Mouse (Mus musculus) kidney, embryonic 14.5 days (tissue): ENCODE results near the gene Dhrs2. TPM values are rescaled to one million over a fixed set of nuclear protein-coding genes. Genes with fewer than 3 reads are reported as not detected.
A peak's percentile ranks its signal among the peaks of the same experiment; 100 is the strongest.

ENCODE experiments used
- ATAC-seq: fragments of 200-750 bp; cut with Nextera tagmentation; 2 replicates; pipeline ENCODE4 v1.8.0; 2017; ENCODE audit warnings: moderate number of reproducible peaks, mild to moderate bottlenecking, moderate TSS enrichment, moderate library complexity; ENCODE audit not compliant: low FRiP score, low TSS enrichment
- H3K27ac ChIP-seq: fragments of 300-500 bp; sonication (generic); 2 replicates; pipeline ENCODE4 v1.5.1; 2014; ENCODE audit warnings: low read depth, mild to moderate bottlenecking, low read length, moderate library complexity, mixed read lengths
- H3K27me3 ChIP-seq: fragments of 300-500 bp; sonication (generic); 2 replicates; pipeline ENCODE4 v1.6.1; 2014; ENCODE audit warnings: mild to moderate bottlenecking, low read length; ENCODE audit not compliant: control insufficient read depth, insufficient read depth
- H3K36me3 ChIP-seq: fragments of 300-500 bp; sonication (generic); 2 replicates; pipeline ENCODE4 v1.6.1; 2014; ENCODE audit warnings: low read length, mixed read lengths; ENCODE audit not compliant: control insufficient read depth, insufficient read depth
- H3K4me1 ChIP-seq: fragments of 300-500 bp; sonication (generic); 2 replicates; pipeline ENCODE4 v1.6.1; 2014; ENCODE audit warnings: low read length, mixed read lengths; ENCODE audit not compliant: control insufficient read depth, insufficient read depth
- H3K4me2 ChIP-seq: fragments of 300-500 bp; sonication (generic); replicated peaks from 2 replicates; pipeline ENCODE4 v1.6.1; 2014; ENCODE audit warnings: low read depth, mild to moderate bottlenecking, low read length
- H3K4me3 ChIP-seq: fragments of 300-500 bp; sonication (generic); 2 replicates; pipeline ENCODE4 v1.5.1; 2014; ENCODE audit warnings: mild to moderate bottlenecking, low read length
- H3K9ac ChIP-seq: fragments of 300-500 bp; sonication (generic); 2 replicates; pipeline ENCODE4 v1.6.1; 2014; ENCODE audit warnings: low read depth, mild to moderate bottlenecking, low read length, moderate library complexity
- H3K9me3 ChIP-seq: fragments of 300-500 bp; sonication (generic); 2 replicates; pipeline ENCODE4 v1.6.1; 2016; ENCODE audit warnings: low read length; ENCODE audit not compliant: control insufficient read depth
- WGBS: fragments of 180-500 bp; shearing (Covaris S2); extraction: QIAGEN DNeasy Blood & Tissue Kit; methylation state at CpG from one replicate; pipeline ENCODE4 v1.1.7; 2014; 5-methylcytosine and 5-hydroxymethylcytosine counted together
- polyA plus RNA-seq: library from polyadenylated mRNA; unstranded; fragments of >200 nt; fragmentation: Nextera tagmentation; extraction: Ambion mirVana; gene quantifications from 2 replicates; pipeline ENCODE4 v1.2.1, GENCODE M21; 2014

Dhrs2 gene
- polyA plus RNA-seq: 0.22 TPM in 1 of 2 replicates, not detected in the other

DNA sequence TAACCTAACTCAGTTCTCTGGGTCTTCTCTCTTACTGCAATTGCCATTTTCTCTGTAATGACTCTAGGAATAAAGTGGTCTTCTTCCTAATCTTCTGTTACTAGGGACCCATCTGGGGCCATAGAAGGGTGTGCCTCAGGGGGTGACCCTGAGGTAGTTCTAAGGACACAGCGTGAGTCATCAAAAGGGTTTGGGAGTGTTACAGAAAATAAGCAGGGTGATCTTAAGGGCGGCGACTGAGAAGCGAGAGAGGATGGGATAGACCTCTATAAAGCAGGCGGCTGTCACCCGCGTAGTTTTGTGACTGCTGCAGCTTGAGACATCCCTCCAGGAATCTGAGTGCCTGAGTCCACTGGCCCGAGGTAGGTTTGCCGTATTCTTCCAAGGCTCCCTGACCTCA lies at the start of gene Dhrs2:
TSS of gene Dhrs2 (plus strand) at position 301 of the 400 bp plus-strand sequence.
- H3K9ac ChIP-seq: no peak within 1 kb of the TSS
- no peaks in the 10 kb centered on the region for H3K9me3 ChIP-seq
- H3K4me1 ChIP-seq: no peaks in the 10 kb centered on the region
- no peak within 1 kb of the TSS for H3K4me3 ChIP-seq
- WGBS: 58% methylated on average over 9 of the region's 9 CpGs
- no peak within 1 kb of the TSS for H3K4me2 ChIP-seq
- H3K27me3 ChIP-seq: no peaks in the 10 kb centered on the region
- H3K36me3 ChIP-seq: no peaks in the 10 kb centered on the region
- no peak within 1 kb of the TSS for H3K27ac ChIP-seq
- no peak for ATAC-seq

DNA sequence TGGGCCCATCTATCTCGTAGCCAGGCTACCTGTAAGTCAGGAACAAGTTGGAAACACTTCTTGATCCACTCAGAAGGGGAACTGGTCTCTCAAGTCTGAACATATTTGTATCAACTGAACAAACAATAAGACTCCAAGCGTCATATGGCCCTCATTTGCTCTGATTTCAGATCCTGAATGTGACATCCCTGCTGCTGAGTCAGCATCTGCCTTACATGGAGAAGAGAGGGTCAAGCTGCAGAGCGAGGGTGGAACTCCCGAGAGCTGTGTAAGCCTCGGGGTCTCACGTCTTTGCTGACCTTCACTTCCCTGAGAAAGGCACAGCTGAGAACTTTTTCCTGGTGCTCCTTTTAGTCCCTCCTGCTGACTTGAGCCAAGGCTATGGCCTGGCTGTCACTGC lies 47.6 kb upstream of the Dhrs2 start:
- Histone ChIP-seq H3K4me1 (no peaks in the 10 kb centered on the region; the same call in 1 of the 2 replicates), H3K27ac (no peak overlapping the region), H3K9me3 (no peaks in the 10 kb centered on the region), H3K27me3 (no peaks in the 10 kb centered on the region), H3K4me2 (no peak overlapping the region), H3K36me3 (no peaks in the 10 kb centered on the region), H3K4me3 (no peak overlapping the region), H3K9ac (no peak overlapping the region)
- 67% methylated on average over 6 of the region's 6 CpGs for WGBS
- no peak for ATAC-seq

DNA sequence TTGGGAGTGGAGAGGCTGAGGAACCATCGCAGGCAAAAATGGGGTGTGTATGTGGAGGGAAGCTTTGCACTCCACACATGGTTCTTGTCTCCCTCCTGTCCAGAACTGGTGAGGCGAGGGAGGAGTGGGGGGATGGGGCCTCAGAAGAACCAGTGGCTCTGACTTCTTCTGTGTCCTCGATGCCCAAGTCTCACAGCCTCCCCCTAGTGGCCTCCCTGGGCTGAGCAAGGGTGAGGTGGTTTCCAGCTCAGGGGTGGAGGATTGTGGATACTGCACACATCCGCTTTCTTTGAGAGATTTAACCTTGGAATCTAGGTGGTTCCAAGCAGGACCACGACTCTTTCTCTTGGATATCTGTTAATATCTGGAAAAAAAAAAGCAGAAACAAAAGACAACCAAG lies 44.5 kb upstream of the Dhrs2 start:
- no peaks in the 10 kb centered on the region for H3K4me1 ChIP-seq
- no peaks in the 10 kb centered on the region for H3K36me3 ChIP-seq
- no peaks in the 10 kb centered on the region for H3K9me3 ChIP-seq
- no peaks in the 10 kb centered on the region for H3K27me3 ChIP-seq
- no peak overlapping the region for H3K4me2 ChIP-seq
- no peak overlapping the region for H3K9ac ChIP-seq
- no peak overlapping the region for H3K27ac ChIP-seq
- peak; percentile 67; the same call in 1 of the 2 replicates for ATAC-seq
- WGBS: 33% methylated on average over 4 of the region's 5 CpGs
- no peak overlapping the region for H3K4me3 ChIP-seq

DNA sequence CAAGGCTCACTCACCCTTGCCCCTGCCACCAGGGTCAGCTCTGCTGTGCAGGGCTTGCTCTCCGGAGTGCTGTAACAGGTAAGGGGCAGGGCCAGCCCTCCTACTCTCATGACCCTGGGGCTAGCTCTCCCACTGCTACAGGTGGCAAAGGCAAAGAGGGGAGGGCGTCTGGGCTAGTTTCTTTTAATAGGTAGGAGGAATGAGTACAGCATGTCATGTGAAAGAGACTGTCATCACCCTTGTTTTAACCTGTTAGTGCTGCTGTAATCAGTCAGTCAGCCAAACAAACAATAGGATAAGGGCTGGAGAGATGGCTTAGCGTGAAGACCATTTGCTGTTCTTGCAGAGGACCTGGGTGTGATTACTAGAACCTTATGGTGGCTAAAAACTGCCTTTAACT lies 40.9 kb upstream of the Dhrs2 start:
- Histone ChIP-seq H3K9ac (no peak overlapping the region), H3K4me3 (no peak overlapping the region), H3K4me1 (no peaks in the 10 kb centered on the region), H3K4me2 (no peak overlapping the region), H3K9me3 (no peaks in the 10 kb centered on the region), H3K27ac (no peak overlapping the region), H3K36me3 (no peaks in the 10 kb centered on the region), H3K27me3 (no peaks in the 10 kb centered on the region)
- WGBS: 52% methylated on average over 3 of the region's 3 CpGs
- ATAC-seq: no peak

DNA sequence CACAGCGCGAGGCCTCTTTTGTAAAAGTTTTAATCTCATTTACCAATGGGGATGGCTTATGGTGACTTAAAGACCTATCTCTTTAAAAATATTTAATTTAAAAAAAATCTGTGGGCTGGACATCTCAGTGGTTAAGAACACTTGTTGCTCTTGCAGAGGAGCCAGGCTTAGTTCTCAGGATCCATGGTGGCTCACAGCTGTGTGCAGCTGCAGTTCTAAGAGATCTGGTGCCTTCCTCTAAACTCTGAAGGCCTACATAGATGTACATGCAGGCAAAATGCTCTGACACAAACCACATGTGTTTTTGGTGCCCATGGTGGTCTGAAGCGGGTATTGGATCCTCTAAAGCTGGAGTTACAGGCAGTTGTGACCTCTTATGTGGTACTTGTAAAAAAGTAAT lies 38.6 kb upstream of the Dhrs2 start:
- Histone ChIP-seq H3K4me3 (no peak overlapping the region), H3K27ac (no peak overlapping the region), H3K36me3 (no peaks in the 10 kb centered on the region), H3K27me3 (no peaks in the 10 kb centered on the region), H3K4me1 (no peaks in the 10 kb centered on the region), H3K4me2 (no peak overlapping the region), H3K9ac (no peak overlapping the region), H3K9me3 (no peaks in the 10 kb centered on the region)
- ATAC-seq: no peak
- 95% methylated on average over 3 of the region's 3 CpGs for WGBS

DNA sequence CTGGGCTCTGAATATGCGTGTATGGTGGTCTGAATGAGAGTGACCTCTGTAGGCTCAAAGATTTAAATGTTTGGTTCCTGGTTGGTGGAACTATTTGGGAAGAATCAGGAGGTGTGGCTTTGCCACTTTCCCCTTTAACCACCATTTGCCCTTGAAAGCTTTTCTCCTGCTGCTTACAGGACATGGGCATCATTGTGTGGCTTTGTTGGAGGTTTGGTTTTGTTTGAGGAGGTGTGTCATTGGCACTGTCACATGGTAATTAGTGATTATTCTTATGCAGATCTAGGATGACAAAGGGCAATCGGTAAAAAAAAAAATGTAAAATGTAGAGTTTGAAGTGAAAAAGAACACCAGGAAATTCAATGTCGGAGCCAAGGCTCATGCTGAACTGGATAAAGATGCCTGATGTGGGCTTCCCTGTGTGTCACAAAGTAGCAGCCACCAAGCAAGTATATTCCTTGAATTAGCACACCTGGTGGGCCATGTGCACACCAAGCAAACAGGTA lies 37.1 kb upstream of the Dhrs2 start:
- Histone ChIP-seq H3K4me1 (peaks cover 9% of the 10 kb centered on the region; the same call in 1 of the 2 replicates), H3K4me3 (no peak overlapping the region), H3K27ac (no peak overlapping the region), H3K27me3 (no peaks in the 10 kb centered on the region), H3K36me3 (no peaks in the 10 kb centered on the region), H3K9ac (no peak overlapping the region), H3K4me2 (no peak overlapping the region), H3K9me3 (no peaks in the 10 kb centered on the region)
- whole genome bisulfite sequencing: 88% methylated on average over 3 of the region's 3 CpGs
- ATAC-seq: no peak

DNA sequence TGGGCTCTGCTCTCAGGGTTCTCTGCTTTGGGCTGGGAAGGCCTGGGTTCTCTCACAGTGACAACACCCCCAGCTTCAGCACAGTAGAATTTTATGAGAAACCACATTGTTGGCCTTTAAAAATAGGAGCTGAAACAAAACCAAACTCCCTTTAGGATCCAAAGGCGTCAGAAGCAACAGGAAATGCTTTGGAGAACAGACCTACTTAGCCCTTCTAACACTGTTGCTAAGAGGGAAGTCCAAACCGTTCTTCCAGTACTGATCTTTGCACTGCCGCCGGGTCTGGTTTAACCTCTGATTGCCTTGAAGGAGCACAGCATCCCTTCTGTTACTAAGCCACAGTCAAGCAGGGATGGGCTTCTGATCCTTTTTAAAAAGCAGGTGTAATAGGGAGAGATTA lies 33.3 kb upstream of the Dhrs2 start:
- peaks cover 11% of the 10 kb centered on the region; the same call in 1 of the 2 replicates for H3K4me1 ChIP-seq
- ATAC-seq: no peak
- WGBS: 28% methylated on average over 4 of the region's 4 CpGs
- H3K27me3 ChIP-seq: no peaks in the 10 kb centered on the region
- no peak overlapping the region for H3K27ac ChIP-seq
- H3K9ac ChIP-seq: no peak overlapping the region
- H3K4me2 ChIP-seq: no peak overlapping the region
- H3K9me3 ChIP-seq: no peaks in the 10 kb centered on the region
- no peaks in the 10 kb centered on the region for H3K36me3 ChIP-seq
- no peak overlapping the region for H3K4me3 ChIP-seq

DNA sequence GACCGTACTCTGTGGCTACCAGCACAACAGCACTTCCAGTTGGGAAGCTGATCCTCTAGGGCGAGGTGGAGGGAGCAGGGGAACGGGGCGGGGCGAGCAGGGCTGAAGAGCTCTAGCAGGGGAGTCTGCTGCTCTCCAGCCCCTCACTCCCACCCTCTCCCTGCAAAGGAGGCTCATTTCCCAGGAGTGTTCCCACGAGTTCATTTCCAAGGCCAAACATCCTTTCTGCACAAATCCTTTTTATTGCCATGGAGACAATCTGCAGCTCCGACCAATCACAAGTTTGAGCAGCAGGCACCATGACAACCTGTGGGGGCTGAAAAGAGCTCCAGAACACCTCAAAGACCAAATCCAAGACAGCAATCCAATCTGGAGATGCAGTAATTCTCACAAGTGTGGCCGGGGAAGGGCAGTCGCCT lies 32.4 kb upstream of the Dhrs2 start:
- WGBS: 21% methylated on average over 9 of the region's 9 CpGs
- Histone ChIP-seq H3K27ac (no peak overlapping the region), H3K9me3 (no peaks in the 10 kb centered on the region), H3K4me3 (no peak overlapping the region), H3K9ac (no peak overlapping the region), H3K36me3 (no peaks in the 10 kb centered on the region), H3K27me3 (no peaks in the 10 kb centered on the region), H3K4me2 (no peak overlapping the region), H3K4me1 (peaks cover 16% of the 10 kb centered on the region; the same call in 1 of the 2 replicates)
- ATAC-seq: peak; percentile 87

DNA sequence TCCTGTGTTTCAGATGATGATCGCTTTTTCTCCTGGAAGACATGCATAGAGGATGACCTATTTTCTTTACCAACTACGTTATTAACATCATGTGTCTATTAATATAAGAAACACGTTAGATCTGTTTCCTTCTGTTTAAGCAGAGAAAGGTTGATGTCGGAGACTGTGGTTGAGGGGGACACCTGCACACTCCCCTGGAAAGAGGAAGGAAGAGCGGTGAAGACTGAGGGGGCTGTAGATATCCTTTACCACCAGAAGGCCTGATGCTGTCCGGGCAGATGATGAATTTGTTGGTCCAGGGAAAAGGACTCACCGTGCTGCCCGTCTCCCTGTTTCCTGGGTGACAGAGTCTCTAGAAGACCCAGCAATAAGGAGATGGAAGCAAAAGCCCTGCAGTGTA lies 28.5 kb upstream of the Dhrs2 start:
- Histone ChIP-seq H3K36me3 (no peaks in the 10 kb centered on the region), H3K27ac (no peak overlapping the region), H3K9me3 (no peaks in the 10 kb centered on the region), H3K4me2 (no peak overlapping the region), H3K27me3 (no peaks in the 10 kb centered on the region), H3K4me3 (no peak overlapping the region), H3K4me1 (peaks cover 18% of the 10 kb centered on the region; the same call in 1 of the 2 replicates), H3K9ac (no peak overlapping the region)
- ATAC-seq: no peak
- 79% methylated on average over 8 of the region's 8 CpGs for WGBS
